Mouse (Mus musculus) limb, embryonic 14.5 days (tissue): ENCODE data around the gene Pigk. TPM values are rescaled to one million over a fixed set of nuclear protein-coding genes. Genes with fewer than 3 reads are reported as not detected.

Source experiments
- ATAC-seq: fragments of 200-750 bp; cut with Nextera tagmentation; 2 replicates; pipeline ENCODE4 v1.8.0; 2017; ENCODE audit warnings: low read depth, moderate number of reproducible peaks, moderate TSS enrichment; ENCODE audit not compliant: low FRiP score
- DNase-seq: peaks from one replicate; pipeline ENCODE4 v3.0.0-alpha.2; 2015; ENCODE audit warnings: low spot score
- H3K27ac ChIP-seq: fragments of 300-500 bp; sonication (generic); replicated peaks from 2 replicates; pipeline ENCODE4 v1.5.1; 2014; ENCODE audit warnings: low read depth, mild to moderate bottlenecking, low read length, moderate library complexity, mixed read lengths
- H3K27me3 ChIP-seq: fragments of 300-500 bp; sonication (generic); 2 replicates; pipeline ENCODE4 v1.6.1; 2014; ENCODE audit warnings: low read length, mixed read lengths; ENCODE audit not compliant: control insufficient read depth, insufficient read depth
- H3K36me3 ChIP-seq: fragments of 300-500 bp; sonication (generic); 2 replicates; pipeline ENCODE4 v1.6.1; 2014; ENCODE audit warnings: mild to moderate bottlenecking, low read length, moderate library complexity, mixed read lengths; ENCODE audit not compliant: control insufficient read depth, insufficient read depth
- H3K4me1 ChIP-seq: fragments of 300-500 bp; sonication (generic); 2 replicates; pipeline ENCODE4 v1.6.1; 2014; ENCODE audit warnings: antibody characterized with exemption, low read length, mixed read lengths; ENCODE audit not compliant: control insufficient read depth, insufficient read depth
- H3K4me2 ChIP-seq: fragments of 300-500 bp; sonication (generic); replicated peaks from 2 replicates; pipeline ENCODE4 v1.6.1; 2014; ENCODE audit warnings: low read depth, mild to moderate bottlenecking, low read length, moderate library complexity; ENCODE audit not compliant: severe bottlenecking
- H3K4me3 ChIP-seq: fragments of 300-500 bp; sonication (generic); replicated peaks from 2 replicates; pipeline ENCODE4 v1.5.1; 2014; ENCODE audit warnings: low read length
- H3K9ac ChIP-seq: fragments of 300-500 bp; sonication (generic); 2 replicates; pipeline ENCODE4 v1.6.1; 2014; ENCODE audit warnings: mild to moderate bottlenecking, low read depth, low read length, moderate library complexity; ENCODE audit not compliant: severe bottlenecking
- H3K9me3 ChIP-seq: fragments of 300-500 bp; sonication (generic); 2 replicates; pipeline ENCODE4 v1.6.1; 2016; ENCODE audit warnings: low read length; ENCODE audit not compliant: control insufficient read depth
- POLR2A ChIP-seq: fragments of 200-500 bp; IDR thresholded peaks from 2 replicates; pipeline ENCODE4 v1.8.0; 2012; ENCODE audit warnings: inconsistent platforms, mild to moderate bottlenecking, moderate library complexity, borderline replicate concordance; ENCODE audit not compliant: insufficient read depth, insufficient read length; ENCODE audit errors: extremely low read depth
- WGBS: fragments of 180-500 bp; shearing (Covaris S2); extraction: QIAGEN DNeasy Blood & Tissue Kit; methylation state at CpG from one replicate; pipeline ENCODE4 v1.1.7; 2014; 5-methylcytosine and 5-hydroxymethylcytosine counted together
- polyA plus RNA-seq, 2 experiments: library from polyadenylated mRNA; depleted of rRNA in 1 of 2; stranded (reverse) in 1 of 2; unstranded in 1 of 2; fragments of >200 nt; fragmentation: Nextera tagmentation in 1 of 2; extraction: Ambion mirVana in 1 of 2; gene quantifications; 2 replicates each; pipeline versions ENCODE4 v1.2.1 to v1.2.3; 2012 to 2014

Pigk gene
- polyA plus RNA-seq, 2 experiments: 20.4 to 53.1 TPM

DNA sequence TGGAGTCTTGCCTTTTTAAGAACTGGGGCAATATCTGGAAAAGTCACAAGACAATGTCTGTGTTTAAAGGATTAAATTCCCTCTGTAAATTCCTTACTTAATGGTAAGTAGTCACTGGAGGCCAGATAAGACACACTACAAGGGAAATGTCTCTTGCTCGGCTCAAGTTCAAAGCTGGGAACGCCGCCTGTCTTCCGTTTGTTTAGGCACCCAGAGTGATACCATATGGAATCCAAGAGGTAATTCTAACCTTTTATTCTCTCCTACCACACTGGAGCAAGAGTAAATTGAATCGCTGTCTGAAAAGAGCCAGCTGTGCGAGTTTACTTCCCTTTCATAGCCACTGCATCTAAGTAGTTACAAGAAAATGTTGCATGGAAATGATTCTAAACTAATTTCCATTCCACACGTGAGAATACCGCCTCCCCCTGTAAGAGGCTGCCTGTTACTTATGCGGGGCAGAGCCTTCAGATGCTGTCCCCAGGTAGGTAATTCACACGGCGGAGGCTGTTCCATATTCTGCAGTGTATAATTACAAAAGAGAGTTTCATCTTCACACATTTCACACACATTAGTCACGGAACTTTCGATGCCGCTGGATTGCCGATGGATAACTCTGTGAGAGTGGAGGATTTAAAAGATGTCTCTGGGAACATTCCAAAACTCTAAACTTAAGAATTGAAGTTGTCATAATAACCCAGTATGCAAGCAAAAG, 166.4 kb downstream of the Pigk start:
- H3K27me3 ChIP-seq: no peaks in the 10 kb centered on the region
- no peak overlapping the region for H3K27ac ChIP-seq
- no peak overlapping the region for H3K4me3 ChIP-seq
- no peak overlapping the region for H3K4me2 ChIP-seq
- H3K9ac ChIP-seq: no peak overlapping the region
- WGBS: 35% methylated on average over 15 of the region's 15 CpGs
- H3K36me3 ChIP-seq: no peaks in the 10 kb centered on the region
- no peaks in the 10 kb centered on the region for H3K9me3 ChIP-seq
- peak; percentile 70 for DNase-seq
- peaks cover 6% of the 10 kb centered on the region; the same call in 1 of the 2 replicates for H3K4me1 ChIP-seq
- ATAC-seq: peak; percentile 69
- TF ChIP-seq POLR2A: no peak

DNA sequence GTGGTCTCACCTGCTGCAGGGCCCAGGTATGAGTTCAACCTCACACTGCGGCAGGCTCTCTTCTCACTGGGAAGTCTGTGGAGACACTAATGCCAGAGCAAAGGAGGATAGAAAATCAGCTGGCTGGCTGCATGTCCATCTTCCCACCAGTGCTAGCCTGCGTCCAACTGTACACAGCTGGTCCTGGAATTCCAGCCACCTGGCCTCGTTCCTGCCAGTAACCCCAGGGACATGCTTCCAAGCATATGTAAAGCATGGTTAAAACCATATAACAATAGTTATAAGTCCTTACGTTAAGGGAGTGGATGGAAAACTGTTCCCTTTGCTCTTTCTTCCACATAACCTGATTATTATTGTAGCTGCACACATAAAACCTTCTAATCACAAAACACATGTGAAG, 167.8 kb downstream of the Pigk start:
- Histone ChIP-seq H3K27me3 (no peaks in the 10 kb centered on the region), H3K9ac (no peak overlapping the region), H3K9me3 (no peaks in the 10 kb centered on the region), H3K4me3 (no peak overlapping the region), H3K4me2 (no peak overlapping the region), H3K27ac (no peak overlapping the region), H3K4me1 (peaks cover 6% of the 10 kb centered on the region; the same call in 1 of the 2 replicates), H3K36me3 (no peaks in the 10 kb centered on the region)
- 36% methylated on average over 4 of the region's 4 CpGs for WGBS
- ATAC-seq: 0 out of 2 replicates have a peak, but pooled peaks have one; percentile 48
- DNase-seq: peak; percentile 63
- TF ChIP-seq POLR2A: no peak

DNA sequence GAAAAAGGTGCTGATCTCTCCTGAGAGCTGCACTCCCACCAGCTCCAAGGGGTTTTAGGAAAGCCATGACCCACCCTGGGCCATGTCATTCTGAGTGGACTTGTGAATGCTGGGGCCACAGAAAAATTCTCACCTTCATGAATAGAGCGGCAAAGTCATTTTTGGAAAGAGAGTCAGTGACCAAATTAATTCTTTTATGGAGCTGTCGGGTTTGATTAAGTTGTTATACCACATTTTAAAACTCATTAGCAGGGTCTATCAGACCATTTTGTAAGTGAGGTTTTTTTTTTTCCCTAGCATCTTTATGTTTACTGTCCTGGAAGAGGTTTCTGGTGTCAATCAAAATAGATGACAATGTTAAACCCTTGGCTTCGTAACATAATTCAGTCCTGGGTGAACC, 169.7 kb downstream of the Pigk start:
- 84% methylated on average over 3 of the region's 3 CpGs for WGBS
- H3K36me3 ChIP-seq: no peaks in the 10 kb centered on the region
- DNase-seq (no peak), ATAC-seq (no peak)
- peaks cover 6% of the 10 kb centered on the region; the same call in 1 of the 2 replicates for H3K4me1 ChIP-seq
- H3K4me2 ChIP-seq: no peak overlapping the region
- H3K9me3 ChIP-seq: no peaks in the 10 kb centered on the region
- H3K27ac ChIP-seq: no peak overlapping the region
- H3K27me3 ChIP-seq: no peaks in the 10 kb centered on the region
- no peak overlapping the region for H3K9ac ChIP-seq
- TF ChIP-seq POLR2A: no peak
- H3K4me3 ChIP-seq: no peak overlapping the region

DNA sequence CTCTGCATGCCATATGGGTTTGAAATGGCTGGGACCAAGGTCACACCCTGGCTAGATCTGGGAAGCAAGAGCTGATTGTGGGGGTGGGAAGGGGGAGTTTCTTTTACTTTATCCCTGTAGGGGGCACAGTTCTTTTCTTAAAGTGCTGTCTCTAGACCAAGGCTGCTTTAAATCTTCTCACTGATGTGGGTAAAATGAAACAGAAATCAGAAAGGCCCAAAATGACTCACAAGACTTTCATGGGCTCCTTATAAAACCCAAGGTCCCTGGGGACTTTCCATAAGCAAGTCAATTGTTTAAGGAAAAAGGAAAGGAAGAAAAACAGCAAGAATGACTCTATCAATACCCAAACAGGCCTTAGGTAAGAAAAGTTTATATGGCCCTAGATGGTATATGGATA, 172.8 kb downstream of the Pigk start:
- no peak for TF ChIP-seq POLR2A
- H3K4me3 ChIP-seq: no peak overlapping the region
- no peak overlapping the region for H3K9ac ChIP-seq
- H3K4me2 ChIP-seq: no peak overlapping the region
- no peaks in the 10 kb centered on the region for H3K27me3 ChIP-seq
- DNase-seq (no peak), ATAC-seq (no peak)
- no peak overlapping the region for H3K27ac ChIP-seq
- no peaks in the 10 kb centered on the region for H3K9me3 ChIP-seq
- H3K36me3 ChIP-seq: no peaks in the 10 kb centered on the region
- peaks cover 4% of the 10 kb centered on the region; the same call in 1 of the 2 replicates for H3K4me1 ChIP-seq

DNA sequence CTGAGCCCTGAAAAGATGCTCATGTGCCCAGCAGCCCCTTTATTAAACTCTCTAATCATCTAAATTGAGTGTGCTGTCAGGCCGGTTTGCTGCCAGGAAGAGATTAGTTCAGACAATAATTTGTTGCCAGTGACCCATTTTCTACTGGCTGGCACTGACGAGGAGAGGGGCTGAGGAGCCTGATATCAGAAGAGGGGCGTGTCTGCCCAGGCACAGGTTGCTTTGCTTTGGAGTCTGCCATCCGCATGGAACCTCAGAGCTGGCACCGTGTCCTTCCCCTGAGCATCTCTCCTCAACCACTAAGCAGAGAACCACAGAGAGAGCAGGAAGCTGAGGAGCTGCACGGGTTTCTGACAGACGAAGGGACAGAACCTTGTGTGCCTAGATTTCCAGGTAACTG, 174.2 kb downstream of the Pigk start:
- ATAC-seq (no peak), DNase-seq (no peak)
- no peak for TF ChIP-seq POLR2A
- H3K4me3 ChIP-seq: no peak overlapping the region
- no peak overlapping the region for H3K9ac ChIP-seq
- H3K36me3 ChIP-seq: no peaks in the 10 kb centered on the region
- no peak overlapping the region for H3K27ac ChIP-seq
- no peaks in the 10 kb centered on the region for H3K4me1 ChIP-seq
- H3K9me3 ChIP-seq: no peaks in the 10 kb centered on the region
- 72% methylated on average over 7 of the region's 7 CpGs for WGBS
- H3K27me3 ChIP-seq: no peaks in the 10 kb centered on the region
- no peak overlapping the region for H3K4me2 ChIP-seq
